Mouse (Mus musculus): Measurements from ENCODE around the gene Gm44790. TPM values are rescaled to one million over a fixed set of nuclear protein-coding genes. Genes with fewer than 3 reads are reported as not detected.

The Gm44790 gene
- total RNA-seq, 2 experiments from 2014 or later = 0.92 to 3.0 TPM

GRCm38 (mm10) chr6:86403728-86404099, 22.7 kb upstream of the Gm44790 start:
- peak; percentile 96 to 97 for DNase-seq (ENCODE audit: extremely low spot score in 1 of 2, low spot score in 1 of 2)

- DNase-seq (ENCODE audit: extremely low spot score in 1 of 2, low spot score in 1 of 2) = peak; percentile 93 to 94
Observed at GRCm38 (mm10) chr6:86404100-86404861, 22.2 kb upstream of the Gm44790 start, which contains the start of gene Tia1. Tia1 (plus strand) TSS chr6:86404219.

- no peak for DNase-seq (ENCODE audit: extremely low spot score in 1 of 2, low spot score in 1 of 2)
Observed at GRCm38 (mm10) chr6:86404996-86405395, 21.5 kb upstream of the Gm44790 start.

- DNase-seq (ENCODE audit: extremely low spot score in 1 of 2, low spot score in 1 of 2) = no peak
Observed at GRCm38 (mm10) chr6:86406306-86406705, 20.2 kb upstream of the Gm44790 start.

- DNase-seq (ENCODE audit: extremely low spot score in 1 of 2, low spot score in 1 of 2) = no peak
Observed at GRCm38 (mm10) chr6:86418711-86419110, 7.7 kb upstream of the Gm44790 start.

GRCm38 (mm10) chr6:86419239-86419638, 7.2 kb upstream of the Gm44790 start:
- no peak for DNase-seq (ENCODE audit: extremely low spot score in 1 of 2, low spot score in 1 of 2)

GRCm38 (mm10) chr6:86420491-86420890, 6.0 kb upstream of the Gm44790 start:
- DNase-seq (ENCODE audit: extremely low spot score in 1 of 2, low spot score in 1 of 2) = no peak

- DNase-seq (ENCODE audit: extremely low spot score in 1 of 2, low spot score in 1 of 2) = no peak
Observed at GRCm38 (mm10) chr6:86431531-86431930, 5.1 kb downstream of the Gm44790 start.

GRCm38 (mm10) chr6:86433696-86434095, 7.2 kb downstream of the Gm44790 start:
- no peak for DNase-seq (ENCODE audit: extremely low spot score in 1 of 2, low spot score in 1 of 2)

- DNase-seq (ENCODE audit: extremely low spot score in 1 of 2, low spot score in 1 of 2) = peak; percentile 14 to 36
Observed at GRCm38 (mm10) chr6:86437711-86438110, 11.3 kb downstream of the Gm44790 start.

- DNase-seq (ENCODE audit: extremely low spot score in 1 of 2, low spot score in 1 of 2) = peak; percentile 93 to 97
Observed at GRCm38 (mm10) chr6:86438272-86439118, 12.0 kb downstream of the Gm44790 start, which contains the start of gene C87436. C87436 (plus strand) TSS chr6:86438374.

- no peak for DNase-seq (ENCODE audit: extremely low spot score in 1 of 2, low spot score in 1 of 2)
Observed at GRCm38 (mm10) chr6:86439119-86439496, 12.7 kb downstream of the Gm44790 start.

- DNase-seq (ENCODE audit: extremely low spot score in 1 of 2, low spot score in 1 of 2) = no peak
Observed at GRCm38 (mm10) chr6:86439531-86439930, 13.1 kb downstream of the Gm44790 start.

GRCm38 (mm10) chr6:86441571-86441970, 15.1 kb downstream of the Gm44790 start:
- DNase-seq (ENCODE audit: extremely low spot score in 1 of 2, low spot score in 1 of 2) = no peak

- DNase-seq (ENCODE audit: extremely low spot score in 1 of 2, low spot score in 1 of 2) = no peak
Observed at GRCm38 (mm10) chr6:86445551-86445950, 19.1 kb downstream of the Gm44790 start.

- DNase-seq (ENCODE audit: extremely low spot score in 1 of 2, low spot score in 1 of 2) = no peak
Observed at GRCm38 (mm10) chr6:86446927-86447568, 20.6 kb downstream of the Gm44790 start.

GRCm38 (mm10) chr6:86456727-86457126, 30.3 kb downstream of the Gm44790 start:
- DNase-seq (ENCODE audit: extremely low spot score in 1 of 2, low spot score in 1 of 2) = no peak

GRCm38 (mm10) chr6:86463079-86463478, 36.6 kb downstream of the Gm44790 start:
- no peak for DNase-seq (ENCODE audit: extremely low spot score in 1 of 2, low spot score in 1 of 2)

- DNase-seq (ENCODE audit: extremely low spot score in 1 of 2, low spot score in 1 of 2) = no peak
Observed at GRCm38 (mm10) chr6:86471317-86471716, 44.9 kb downstream of the Gm44790 start.

GRCm38 (mm10) chr6:86471760-86472099, 45.3 kb downstream of the Gm44790 start:
- no peak for DNase-seq (ENCODE audit: extremely low spot score in 1 of 2, low spot score in 1 of 2)
